Comparison of ENCODE assay signal across 25 mouse cellular contexts in the genomic region with DNA sequence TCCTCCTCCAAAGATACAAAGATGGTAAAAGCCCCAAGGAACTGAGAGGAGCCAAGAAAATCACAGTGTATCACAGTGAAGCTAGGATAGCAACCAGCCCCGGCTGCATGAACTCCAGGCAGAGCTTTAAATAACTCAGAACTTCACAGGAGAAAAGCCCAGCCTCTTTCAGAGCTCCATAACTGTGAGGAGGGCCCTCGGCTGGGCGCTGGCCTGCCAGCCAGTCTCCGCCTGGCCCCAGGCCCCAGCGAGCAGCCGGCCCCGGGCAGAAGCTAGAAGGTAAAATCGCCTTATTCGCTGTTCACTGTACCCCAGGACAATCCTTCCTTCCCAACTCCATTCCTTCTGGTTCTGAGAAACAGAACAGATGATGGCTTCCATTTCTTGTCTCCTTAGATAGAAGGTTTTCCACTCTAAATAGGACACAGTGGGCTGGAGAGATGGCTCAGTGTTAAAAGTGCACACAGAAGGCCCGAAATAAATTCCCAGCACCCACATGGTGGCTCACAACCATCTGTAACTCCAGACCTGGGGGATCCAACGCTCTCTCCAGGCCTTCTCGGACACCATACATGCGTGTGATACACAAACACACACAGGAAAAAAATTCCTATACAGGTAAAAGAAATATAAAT. TPM values are rescaled to one million over a fixed set of nuclear protein-coding genes. Genes with fewer than 3 reads are reported as not detected.
A peak's percentile ranks its signal among the peaks of the same experiment; 100 is the strongest.
DNase-seq lines count a peak whose midpoint lies in the region; ATAC-seq and TF ChIP-seq lines count a peak whose summit lies in the region.
"Had no signal": no experiment of that assay in that cellular context is flagged by ENCODE, and none has a peak within 500 bp of the region (broad histone marks: within the 10 kb centered on the region; RNA-seq: fewer than 3 reads in every experiment).

No protein-coding gene starts in this region.

- intact Hi-C loops in heart, adult 2 months (cut with DNase I): no loop called here

- H3K36me3 ChIP-seq in heart, adult 2 months (ENCODE audit: control insufficient read depth, insufficient read depth, low read length): no peaks in the 10 kb centered on the region
- H3K36me3 ChIP-seq in embryonic facial prominence, embryonic 15.5 days: peaks cover 24% of the 10 kb centered on the region
- no peaks in the 10 kb centered on the region for H3K36me3 ChIP-seq in liver, embryonic 12.5 days

- H3K9ac ChIP-seq in heart, adult 2 months (ENCODE audit: low read depth, low read length): no peak overlapping the region
- no peak overlapping the region for H3K9ac ChIP-seq in embryonic facial prominence, embryonic 15.5 days
- no peak overlapping the region for H3K9ac ChIP-seq in liver, embryonic 12.5 days
- H3K9ac ChIP-seq: hindbrain, embryonic 15.5 days; midbrain, embryonic 12.5 days had no signal

- no peak for TF ChIP-seq POLR2A in heart, adult 2 months (IDR thresholded peaks at IDR 0.05; ENCODE audit: insufficient read depth, low read depth, low read length)

- TF ChIP-seq CTCF in heart, adult 2 months (IDR thresholded peaks at IDR 0.05): no peak

- 0 out of 2 replicates have a peak, but pooled peaks cover 4% of the 10 kb centered on the region for H3K9me3 ChIP-seq in embryonic facial prominence, embryonic 15.5 days (replicated peaks)
- H3K9me3 ChIP-seq in liver, embryonic 12.5 days (replicated peaks): 0 out of 2 replicates have a peak, but pooled peaks cover 4% of the 10 kb centered on the region
- H3K9me3 ChIP-seq: hindbrain, embryonic 15.5 days; midbrain, embryonic 12.5 days had no signal

- ATAC-seq in embryonic facial prominence, embryonic 15.5 days (ENCODE audit: insufficient number of reproducible peaks, low FRiP score, low TSS enrichment, low read depth): no peak
- no peak for ATAC-seq in megakaryocyte, adult 5-6 weeks (ENCODE audit: poor library complexity, severe bottlenecking)
- no peak for ATAC-seq in liver, embryonic 12.5 days
- ATAC-seq: activated CD4-positive, CD25-positive, alpha-beta regulatory T cell, adult 4 months; Patski had no signal

- TF ChIP-seq EP300 in heart, adult 2 months (IDR thresholded peaks at IDR 0.05; ENCODE audit: insufficient read depth, low read depth, low read length): no peak

- H3K27ac ChIP-seq in heart, adult 2 months: peak overlapping the region; percentile 64
- 0 out of 2 replicates have a peak overlapping the region, but pooled peaks have one; percentile 44 for H3K27ac ChIP-seq in embryonic facial prominence, embryonic 15.5 days (replicated peaks)
- H3K27ac ChIP-seq in liver, embryonic 12.5 days: no peak overlapping the region
- H3K27ac ChIP-seq: hindbrain, embryonic 15.5 days; midbrain, embryonic 12.5 days had no signal

- H3K27me3 ChIP-seq in heart, adult 2 months (ENCODE audit: control insufficient read depth, insufficient read depth, low read length): no peaks in the 10 kb centered on the region
- H3K27me3 ChIP-seq in embryonic facial prominence, embryonic 15.5 days: no peaks in the 10 kb centered on the region
- H3K27me3 ChIP-seq in liver, embryonic 12.5 days (replicated peaks): peaks cover 33% of the 10 kb centered on the region
- H3K27me3 ChIP-seq: hindbrain, embryonic 15.5 days; Patski had no signal

- H3K4me1 ChIP-seq in heart, adult 2 months (ENCODE audit: control insufficient read depth, insufficient read depth, low read length): no peaks in the 10 kb centered on the region
- peaks cover 17% of the 10 kb centered on the region for H3K4me1 ChIP-seq in embryonic facial prominence, embryonic 15.5 days
- peaks cover 17% of the 10 kb centered on the region for H3K4me1 ChIP-seq in liver, embryonic 12.5 days

- peak in 1 of 2 experiments; percentile 38 for DNase-seq in heart, adult 2 months
- no peak for DNase-seq in heart, adult 8-10 months (ENCODE audit: low spot score)
- DNase-seq in brain, adult 2 months (ENCODE audit: low read depth, low spot score): peak; percentile 65
- peak; percentile 45 for DNase-seq in heart, postnatal 4 days
- DNase-seq: adrenal gland, postnatal 25 days; cerebellum, adult 8-10 months; kidney, adult 18-20 months; kidney, postnatal 25 days; layer of hippocampus, adult 9-11 months; lung, adult 2 months; lung, postnatal 4 days; right cerebral cortex, postnatal 4 days; thymus, adult 18-20 months had no signal

- no peak overlapping the region for H3K4me2 ChIP-seq in embryonic facial prominence, embryonic 15.5 days (replicated peaks)
- H3K4me2 ChIP-seq in liver, embryonic 12.5 days: no peak overlapping the region
- H3K4me2 ChIP-seq: hindbrain, embryonic 15.5 days; midbrain, embryonic 12.5 days had no signal

- 59% methylated on average over 13 of the region's 13 CpGs for WGBS in heart, adult 2 months
- WGBS in embryonic facial prominence, embryonic 15.5 days: 69% methylated on average over 13 of the region's 13 CpGs
- WGBS in liver, embryonic 12.5 days (ENCODE audit: insufficient replicate concordance): 69% methylated on average over 13 of the region's 13 CpGs

- no peaks in the 10 kb centered on the region for H3K79me2 ChIP-seq in heart, adult 2 months (replicated peaks; ENCODE audit: control insufficient read depth, insufficient read depth, low read length)

- no peak overlapping the region for H3K4me3 ChIP-seq in heart, adult 2 months
- no peak overlapping the region for H3K4me3 ChIP-seq in embryonic facial prominence, embryonic 15.5 days (replicated peaks)
- no peak overlapping the region for H3K4me3 ChIP-seq in liver, embryonic 12.5 days
- H3K4me3 ChIP-seq: hindbrain, embryonic 15.5 days; midbrain, embryonic 12.5 days had no signal

RNA-seq across cellular contexts. Expression of a gene that starts 4.6 kb away (rescaled TPM):
- total RNA-seq in heart, adult 2 months (2021): 10 to 100 TPM; 21.0 to 21.4 TPM
- polyA plus RNA-seq in heart, adult 2 months (2012; rRNA removed): 38.7 and 40.9 TPM in 2 replicates
- 10 to 100 TPM; 23.8 to 36.3 (median 25.4) TPM for total RNA-seq in heart, adult 8-10 months (2022)
- 21.9 and 23.9 TPM in 2 replicates for polyA plus RNA-seq in embryonic facial prominence, embryonic 15.5 days (2015; fragmentation: Nextera tagmentation; extraction: Ambion mirVana)
- total RNA-seq in heart, postnatal 4 days (2021): 10 to 100 TPM; 26.2 to 29.2 TPM
- 3.2 and 4.7 TPM in 2 replicates for total RNA-seq in megakaryocyte, adult 5-6 weeks (2015)
- 4.8 and 5.4 TPM in 2 replicates for total RNA-seq in megakaryocyte, adult 5-6 weeks (2017)
- polyA plus RNA-seq in liver, embryonic 12.5 days (2016; fragmentation: Nextera tagmentation; extraction: Ambion mirVana): 1.2 and 2.2 TPM in 2 replicates

RNA-seq across cellular contexts. Expression of a gene that starts 6.1 kb away (rescaled TPM):
- total RNA-seq in heart, adult 2 months (2021): 1,000 to 10,000 TPM in 1 of 2 experiments, 100 to 1,000 TPM in 1; 863 to 1,007 TPM
- polyA plus RNA-seq in heart, adult 2 months (2012; rRNA removed): 383 and 578 TPM in 2 replicates
- total RNA-seq in heart, adult 8-10 months (2022): 1,000 to 10,000 TPM; 1,032 to 1,216 (median 1,081) TPM
- 8.7 and 10.6 TPM in 2 replicates for polyA plus RNA-seq in embryonic facial prominence, embryonic 15.5 days (2015; fragmentation: Nextera tagmentation; extraction: Ambion mirVana)
- total RNA-seq in heart, postnatal 4 days (2021): 100 to 1,000 TPM; 182 to 202 TPM
- not detected in 2 replicates for total RNA-seq in megakaryocyte, adult 5-6 weeks (2015)
- 0.07 TPM in 1 of 2 replicates, not detected in the other for total RNA-seq in megakaryocyte, adult 5-6 weeks (2017)
- polyA plus RNA-seq in liver, embryonic 12.5 days (2016; fragmentation: Nextera tagmentation; extraction: Ambion mirVana): 0.08 and 0.23 TPM in 2 replicates
- polyA plus RNA-seq: activated CD4-positive, CD25-positive, alpha-beta regulatory T cell, adult 4 months; forebrain, embryonic 11.5 days; liver, adult 2 months had no signal

RNA-seq across cellular contexts. Expression of a gene that starts 37.9 kb away (rescaled TPM):
- total RNA-seq in heart, adult 2 months (2021): under 1 TPM; 0.11 to 0.26 TPM
- polyA plus RNA-seq in heart, adult 2 months (2012; rRNA removed): 0.09 and 0.14 TPM in 2 replicates
- total RNA-seq in heart, adult 8-10 months (2022): under 1 TPM; 0.11 to 0.33 (median 0.20) TPM
- polyA plus RNA-seq in embryonic facial prominence, embryonic 15.5 days (2015; fragmentation: Nextera tagmentation; extraction: Ambion mirVana): 8.5 and 10.1 TPM in 2 replicates
- under 1 TPM; 0.26 to 0.34 TPM for total RNA-seq in heart, postnatal 4 days (2021)
- 0.50 TPM in 1 of 2 replicates, not detected in the other for total RNA-seq in megakaryocyte, adult 5-6 weeks (2015)
- not detected in 2 replicates for total RNA-seq in megakaryocyte, adult 5-6 weeks (2017)
- 0.37 and 0.45 TPM in 2 replicates for polyA plus RNA-seq in liver, embryonic 12.5 days (2016; fragmentation: Nextera tagmentation; extraction: Ambion mirVana)
- total RNA-seq: common myeloid progenitor, adult 5-6 weeks; liver, adult 2 months had no signal
- polyA plus RNA-seq: activated CD4-positive, CD25-positive, alpha-beta regulatory T cell, adult 4 months; liver, adult 2 months had no signal

RNA-seq across cellular contexts. Expression of a gene that starts 41.4 kb away (rescaled TPM):
- 1 to 10 TPM; 1.0 to 1.6 TPM for total RNA-seq in heart, adult 2 months (2021)
- 2.3 and 3.4 TPM in 2 replicates for polyA plus RNA-seq in heart, adult 2 months (2012; rRNA removed)
- total RNA-seq in heart, adult 8-10 months (2022): 1 to 10 TPM; 1.0 to 1.5 (median 1.3) TPM
- 3.8 and 4.0 TPM in 2 replicates for polyA plus RNA-seq in embryonic facial prominence, embryonic 15.5 days (2015; fragmentation: Nextera tagmentation; extraction: Ambion mirVana)
- total RNA-seq in heart, postnatal 4 days (2021): 1 to 10 TPM; 1.5 to 2.4 TPM
- 0.71 TPM in 1 of 2 replicates, not detected in the other for total RNA-seq in megakaryocyte, adult 5-6 weeks (2015)
- not detected in 2 replicates for total RNA-seq in megakaryocyte, adult 5-6 weeks (2017)
- 0.38 TPM in 1 of 2 replicates, not detected in the other for polyA plus RNA-seq in liver, embryonic 12.5 days (2016; fragmentation: Nextera tagmentation; extraction: Ambion mirVana)
- total RNA-seq: liver, adult 2 months had no signal
- polyA plus RNA-seq: activated CD4-positive, CD25-positive, alpha-beta regulatory T cell, adult 4 months; liver, adult 2 months had no signal

RNA-seq across cellular contexts. Expression of a gene that starts 51.6 kb away (rescaled TPM):
- total RNA-seq in heart, adult 2 months (2021): not detected
- polyA plus RNA-seq in heart, adult 2 months (2012; rRNA removed): 0.38 and 0.55 TPM in 2 replicates
- not detected for total RNA-seq in heart, adult 8-10 months (2022)
- not detected in 2 replicates for polyA plus RNA-seq in embryonic facial prominence, embryonic 15.5 days (2015; fragmentation: Nextera tagmentation; extraction: Ambion mirVana)
- total RNA-seq in heart, postnatal 4 days (2021): not detected
- 0.27 and 0.78 TPM in 2 replicates for total RNA-seq in megakaryocyte, adult 5-6 weeks (2015)
- not detected in 2 replicates for total RNA-seq in megakaryocyte, adult 5-6 weeks (2017)
- polyA plus RNA-seq in liver, embryonic 12.5 days (2016; fragmentation: Nextera tagmentation; extraction: Ambion mirVana): not detected in 2 replicates
- total RNA-seq: adrenal gland, postnatal 25 days; common myeloid progenitor, adult 5-6 weeks; liver, adult 2 months had no signal
- polyA plus RNA-seq: activated CD4-positive, CD25-positive, alpha-beta regulatory T cell, adult 4 months; forebrain, embryonic 11.5 days; hindbrain, embryonic 15.5 days; lung, adult 2 months; midbrain, embryonic 12.5 days; neural tube, embryonic 14.5 days; Patski; urinary bladder, adult 2 months had no signal

Comparison
In these comparisons a context has a peak if more than half of its experiments do, and no peak if none do; other contexts are left out.
1. RNA of a gene that starts 6.1 kb away (total RNA-seq): 1,032 to 1,216 TPM in heart, adult 8-10 months, 863 to 1,007 TPM in heart, adult 2 months and 182 to 202 TPM in heart, postnatal 4 days; 0.07 TPM in megakaryocyte, adult 5-6 weeks; every median in the first group is over 100 times any median in the second.